Mouse (Mus musculus): ENCODE results near the gene Pde6h.

- TF ChIP-seq CTCF (IDR thresholded peaks at IDR 0.05; ENCODE audit: borderline replicate concordance, insufficient read depth, low read length) (no peak), POLR2A (IDR thresholded peaks at IDR 0.05; ENCODE audit: low read depth, low read length) (no peak)
These were observed 72.7 kb downstream of the Pde6h start for GRCm38 (mm10) chr6:136996336-136996735.
